Mouse (Mus musculus): ENCODE measurements around the gene Ctnnbl1.

DNA sequence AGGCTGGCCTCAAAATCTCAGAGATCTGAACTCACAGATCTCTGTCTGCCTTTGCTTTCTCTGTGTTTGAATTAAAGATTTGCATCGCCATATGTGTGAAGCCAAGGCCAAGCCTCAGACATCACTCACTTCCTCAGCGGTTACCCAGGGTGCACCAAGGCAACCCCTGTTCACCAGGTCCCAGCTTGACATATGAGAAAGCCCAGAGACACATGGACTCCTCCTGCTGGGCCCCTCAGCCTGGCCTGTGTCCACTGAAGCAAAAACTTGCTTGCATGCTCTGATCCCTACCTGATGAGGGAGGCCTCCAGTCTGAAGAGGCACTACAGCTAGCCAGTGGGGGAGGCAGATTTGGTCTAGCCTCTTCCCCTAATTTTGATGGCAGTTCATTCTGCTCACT is 63.1 kb downstream of the Ctnnbl1 start:
- no peak for TF ChIP-seq CTCF (IDR thresholded peaks at IDR 0.05; ENCODE audit: low read depth)
- no peak for TF ChIP-seq EP300 (IDR thresholded peaks at IDR 0.05; ENCODE audit: low read depth)

Measured in liver, embryonic 14.5 days (tissue).